Mouse (Mus musculus) kidney, adult 2 months (tissue): ENCODE measurements around the gene Epn3.

Experiments used
- CTCF ChIP-seq: fragments of 200-500 bp; conservative IDR thresholded peaks from 2 replicates; pipeline ENCODE4 v1.5.1; 2011; ENCODE audit warnings: low read depth, mild to moderate bottlenecking, control low read depth, low read length, moderate library complexity, mixed read lengths; ENCODE audit not compliant: insufficient read depth, insufficient read length
- POLR2A ChIP-seq: fragments of 200-500 bp; IDR thresholded peaks from one replicate; pipeline ENCODE4 v1.6.1; 2011; ENCODE audit warnings: low read depth, low read length, control low read depth

GRCm38 (mm10) chr11:94461856-94462255 is 37.9 kb downstream of the Epn3 start:
- no peak for TF ChIP-seq POLR2A
- TF ChIP-seq CTCF = no peak
